Mouse (Mus musculus) intestine, postnatal 0 days (tissue): ENCODE measurements at regions not wholly inside any gene's neighbourhood (a gene's known extent, or its start where the extent isn't known, plus 50 kb on each side); places are given as distances from the start of the nearest gene placed in this dataset.

Source experiments
- ATAC-seq: fragments of 200-750 bp; cut with Nextera tagmentation; 2 replicates; pipeline ENCODE4 v1.8.0; 2017; ENCODE audit warnings: mild to moderate bottlenecking, moderate TSS enrichment, moderate library complexity
- H3K27ac ChIP-seq: fragments of 300-500 bp; sonication (generic); 2 replicates; pipeline ENCODE4 v1.5.1; 2014; ENCODE audit warnings: mild to moderate bottlenecking, low read depth, low read length, moderate library complexity
- H3K27me3 ChIP-seq: fragments of 300-500 bp; sonication (generic); replicated peaks from 2 replicates; pipeline ENCODE4 v1.6.1; 2014; ENCODE audit warnings: low read length, mixed read lengths; ENCODE audit not compliant: control insufficient read depth, insufficient read depth
- H3K36me3 ChIP-seq: fragments of 300-500 bp; sonication (generic); 2 replicates; pipeline ENCODE4 v1.6.1; 2014; ENCODE audit warnings: mild to moderate bottlenecking, moderate library complexity; ENCODE audit not compliant: control insufficient read depth, insufficient read depth
- H3K4me1 ChIP-seq: fragments of 300-500 bp; sonication (generic); replicated peaks from 2 replicates; pipeline ENCODE4 v1.6.1; 2014; ENCODE audit warnings: antibody characterized with exemption, low read length, mixed read lengths; ENCODE audit not compliant: control insufficient read depth, insufficient read depth
- H3K4me2 ChIP-seq: fragments of 300-500 bp; sonication (generic); replicated peaks from 2 replicates; pipeline ENCODE4 v1.6.1; 2014; ENCODE audit warnings: low read depth, mild to moderate bottlenecking, moderate library complexity
- H3K4me3 ChIP-seq: fragments of 300-500 bp; sonication (generic); 2 replicates; pipeline ENCODE4 v1.5.1; 2014; ENCODE audit warnings: low read depth, low read length
- H3K9ac ChIP-seq: fragments of 300-500 bp; sonication (generic); 2 replicates; pipeline ENCODE4 v1.6.1; 2014; ENCODE audit warnings: mild to moderate bottlenecking, low read depth, low read length
- H3K9me3 ChIP-seq: fragments of 300-500 bp; sonication (generic); 2 replicates; pipeline ENCODE4 v1.6.1; 2016; ENCODE audit warnings: mixed run types; ENCODE audit not compliant: control insufficient read depth
- CTCF ChIP-seq: sonication (generic); IDR thresholded peaks from 2 replicates; pipeline ENCODE4 v1.5.1; 2016; ENCODE audit warnings: low read depth, mild to moderate bottlenecking, control low read depth, antibody characterized with exemption, moderate library complexity
- WGBS: fragments of 180-500 bp; shearing (Covaris S2); extraction: QIAGEN DNeasy Blood & Tissue Kit; methylation state at CpG from one replicate; pipeline ENCODE4 v1.1.7; 2014; 5-methylcytosine and 5-hydroxymethylcytosine counted together

- Histone ChIP-seq H3K36me3 (no peaks in the 10 kb centered on the region), H3K9me3 (no peaks in the 10 kb centered on the region), H3K27me3 (peaks cover 20% of the 10 kb centered on the region), H3K9ac (no peak overlapping the region), H3K4me1 (no peaks in the 10 kb centered on the region), H3K4me3 (no peak overlapping the region), H3K4me2 (no peak overlapping the region), H3K27ac (no peak overlapping the region)
- ATAC-seq, result no peak
- no peak for TF ChIP-seq CTCF
- WGBS, result 85% methylated on average over 13 of the region's 13 CpGs
Observed at GRCm38 (mm10) chr12:110371886-110372690, 74.8 kb upstream of the Ppp2r5c start.

GRCm38 (mm10) chr12:110372986-110373385, 73.9 kb upstream of the Ppp2r5c start:
- no peak for ATAC-seq
- no peak overlapping the region for H3K9ac ChIP-seq

GRCm38 (mm10) chr12:110373408-110374065, 73.4 kb upstream of the Ppp2r5c start:
- H3K9ac ChIP-seq, result no peak overlapping the region
- 2% methylated on average over 27 of the region's 27 CpGs for WGBS
- peak; percentile 99 for TF ChIP-seq CTCF

More at GRCm38 (mm10) chr12:110372986-110373385, 73.9 kb upstream of the Ppp2r5c start:
- WGBS, result 60% methylated on average over 9 of the region's 9 CpGs
- Histone ChIP-seq H3K4me2 (0 out of 2 replicates have a peak overlapping the region, but pooled peaks have one; percentile 21), H3K4me1 (no peaks in the 10 kb centered on the region), H3K4me3 (no peak overlapping the region), H3K36me3 (no peaks in the 10 kb centered on the region), H3K9me3 (no peaks in the 10 kb centered on the region), H3K27ac (no peak overlapping the region), H3K27me3 (peaks cover 20% of the 10 kb centered on the region)
- no peak for TF ChIP-seq CTCF

GRCm38 (mm10) chr12:110375139-110375538, 71.8 kb upstream of the Ppp2r5c start:
- H3K4me3 ChIP-seq, result no peak overlapping the region
- H3K27ac ChIP-seq, result no peak overlapping the region
- 9% methylated on average over 15 of the region's 15 CpGs for WGBS

More at GRCm38 (mm10) chr12:110373408-110374065, 73.4 kb upstream of the Ppp2r5c start:
- peak; percentile 71 for ATAC-seq
- H3K4me3 ChIP-seq, result no peak overlapping the region
- H3K9me3 ChIP-seq, result no peaks in the 10 kb centered on the region
- no peaks in the 10 kb centered on the region for H3K36me3 ChIP-seq
- H3K4me1 ChIP-seq, result no peaks in the 10 kb centered on the region
- H3K27me3 ChIP-seq, result peaks cover 20% of the 10 kb centered on the region
- H3K27ac ChIP-seq, result no peak overlapping the region
- 0 out of 2 replicates have a peak overlapping the region, but pooled peaks have one; percentile 21 for H3K4me2 ChIP-seq

GRCm38 (mm10) chr12:110376062-110376837, 70.7 kb upstream of the Ppp2r5c start:
- Histone ChIP-seq H3K9me3 (no peaks in the 10 kb centered on the region), H3K27ac (no peak overlapping the region), H3K36me3 (no peaks in the 10 kb centered on the region), H3K9ac (no peak overlapping the region), H3K27me3 (peaks cover 20% of the 10 kb centered on the region), H3K4me2 (no peak overlapping the region), H3K4me3 (no peak overlapping the region), H3K4me1 (no peaks in the 10 kb centered on the region)
- no peak for ATAC-seq
- peak; percentile 55 for TF ChIP-seq CTCF
- 45% methylated on average over 6 of the region's 7 CpGs for WGBS

More at GRCm38 (mm10) chr12:110375139-110375538, 71.8 kb upstream of the Ppp2r5c start:
- Histone ChIP-seq H3K27me3 (peaks cover 20% of the 10 kb centered on the region), H3K9ac (no peak overlapping the region), H3K9me3 (no peaks in the 10 kb centered on the region), H3K36me3 (no peaks in the 10 kb centered on the region), H3K4me2 (no peak overlapping the region), H3K4me1 (no peaks in the 10 kb centered on the region)
- no peak for TF ChIP-seq CTCF
- ATAC-seq, result no peak

- no peak overlapping the region for H3K4me3 ChIP-seq
- no peak overlapping the region for H3K4me2 ChIP-seq
- no peak for ATAC-seq
- H3K27me3 ChIP-seq, result peaks cover 20% of the 10 kb centered on the region
- no peak overlapping the region for H3K27ac ChIP-seq
- no peak for TF ChIP-seq CTCF
- H3K4me1 ChIP-seq, result no peaks in the 10 kb centered on the region
- WGBS, result 65% methylated on average over 4 of the region's 4 CpGs
- H3K36me3 ChIP-seq, result no peaks in the 10 kb centered on the region
- no peak overlapping the region for H3K9ac ChIP-seq
- H3K9me3 ChIP-seq, result no peaks in the 10 kb centered on the region
Observed at GRCm38 (mm10) chr12:110376838-110377150, 70.1 kb upstream of the Ppp2r5c start.
